Mouse (Mus musculus): ENCODE data around the gene Tns1. TPM values are rescaled to one million over a fixed set of nuclear protein-coding genes. Genes with fewer than 3 reads are reported as not detected.

The Tns1 gene
- polyA plus RNA-seq, 1 experiment from 2014 or later = 8.2 TPM

DNA sequence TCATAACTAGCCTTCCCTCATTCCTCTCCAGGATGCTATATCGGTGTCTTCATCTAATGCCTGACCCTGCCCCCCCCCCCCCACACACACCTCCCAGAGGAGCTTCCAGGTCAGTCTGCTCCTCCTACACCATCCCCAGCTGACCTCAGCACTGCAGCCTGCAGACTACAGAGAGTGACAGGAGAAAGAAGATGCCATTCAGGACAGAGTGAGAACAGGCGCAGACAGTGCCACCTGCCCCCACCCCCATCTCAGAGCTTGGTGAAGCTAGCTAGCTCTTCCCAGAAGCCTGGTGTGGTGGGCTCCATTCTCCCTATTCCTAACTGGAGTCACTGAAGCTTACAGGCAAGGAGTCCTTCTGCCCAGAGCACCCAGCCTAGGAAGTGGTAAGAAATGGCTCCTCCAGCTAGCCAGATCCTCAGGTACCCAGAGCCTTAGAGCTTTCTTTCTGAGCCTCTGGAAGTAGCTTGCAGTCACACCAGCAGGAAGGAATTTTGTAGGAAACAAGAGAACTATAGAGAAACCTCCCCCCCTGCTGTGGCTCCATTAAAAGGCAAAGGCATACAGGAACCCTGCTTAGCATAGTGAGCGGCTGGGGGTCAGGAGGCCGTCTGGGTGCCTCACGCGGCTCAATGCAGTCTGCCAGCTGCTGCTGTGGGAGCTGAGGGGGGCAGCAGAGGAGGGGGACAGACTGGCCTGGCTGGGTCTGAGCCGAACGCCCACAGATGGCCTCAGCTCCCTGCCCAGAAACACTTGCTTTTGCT is 13.1 kb downstream of the Tns1 start:
- peaks cover 10% of the 10 kb centered on the region; the same call in 1 of the 2 replicates for H3K4me1 ChIP-seq (ENCODE audit: control insufficient read depth, insufficient read depth, low read length)
- ATAC-seq = peak; percentile 86
- 5% methylated on average over 8 of the region's 8 CpGs for WGBS
- no peak overlapping the region for H3K4me3 ChIP-seq (ENCODE audit: low read depth, low read length)
- H3K9ac ChIP-seq (ENCODE audit: low read depth, low read length) = no peak overlapping the region
- H3K4me2 ChIP-seq (ENCODE audit: low read length) = no peak overlapping the region
- peak overlapping the region; percentile 51 for H3K27ac ChIP-seq (ENCODE audit: low read length)
- no peaks in the 10 kb centered on the region for H3K27me3 ChIP-seq (ENCODE audit: control insufficient read depth, insufficient read depth, low read depth, low read length)
- no peaks in the 10 kb centered on the region for H3K36me3 ChIP-seq (ENCODE audit: control insufficient read depth, insufficient read depth, low read length)
- no peaks in the 10 kb centered on the region for H3K9me3 ChIP-seq (replicated peaks; ENCODE audit: control insufficient read depth, low read length, poor library complexity, severe bottlenecking)

DNA sequence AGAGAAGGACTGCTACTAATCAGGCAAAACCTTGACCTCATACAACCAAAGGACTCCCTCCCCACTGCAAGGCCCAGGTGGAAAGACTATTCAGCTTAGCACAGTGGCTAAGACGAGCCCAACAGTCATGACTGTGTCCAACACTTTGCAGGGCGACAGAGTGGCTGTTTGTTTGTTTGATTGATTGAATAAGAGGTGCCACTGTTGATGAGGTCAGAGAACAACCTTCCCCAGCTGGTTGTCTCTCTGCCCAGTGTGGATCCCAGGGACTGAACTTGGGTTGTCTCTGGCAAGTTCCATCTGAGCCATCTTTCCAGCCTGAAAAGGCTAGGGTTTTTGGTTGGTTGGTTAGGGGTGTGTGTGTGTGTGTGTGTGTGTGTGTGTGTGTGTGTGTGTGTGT is 14.6 kb downstream of the Tns1 start:
- no peaks in the 10 kb centered on the region for H3K9me3 ChIP-seq (replicated peaks; ENCODE audit: control insufficient read depth, low read length, poor library complexity, severe bottlenecking)
- no peak for ATAC-seq
- H3K27ac ChIP-seq (ENCODE audit: low read length) = no peak overlapping the region
- no peaks in the 10 kb centered on the region for H3K27me3 ChIP-seq (ENCODE audit: control insufficient read depth, insufficient read depth, low read depth, low read length)
- peaks cover 10% of the 10 kb centered on the region; the same call in 1 of the 2 replicates for H3K4me1 ChIP-seq (ENCODE audit: control insufficient read depth, insufficient read depth, low read length)
- no peak overlapping the region for H3K9ac ChIP-seq (ENCODE audit: low read depth, low read length)
- H3K4me2 ChIP-seq (ENCODE audit: low read length) = no peak overlapping the region
- no peaks in the 10 kb centered on the region for H3K36me3 ChIP-seq (ENCODE audit: control insufficient read depth, insufficient read depth, low read length)
- 58% methylated on average over 2 of the region's 2 CpGs for WGBS
- H3K4me3 ChIP-seq (ENCODE audit: low read depth, low read length) = no peak overlapping the region

DNA sequence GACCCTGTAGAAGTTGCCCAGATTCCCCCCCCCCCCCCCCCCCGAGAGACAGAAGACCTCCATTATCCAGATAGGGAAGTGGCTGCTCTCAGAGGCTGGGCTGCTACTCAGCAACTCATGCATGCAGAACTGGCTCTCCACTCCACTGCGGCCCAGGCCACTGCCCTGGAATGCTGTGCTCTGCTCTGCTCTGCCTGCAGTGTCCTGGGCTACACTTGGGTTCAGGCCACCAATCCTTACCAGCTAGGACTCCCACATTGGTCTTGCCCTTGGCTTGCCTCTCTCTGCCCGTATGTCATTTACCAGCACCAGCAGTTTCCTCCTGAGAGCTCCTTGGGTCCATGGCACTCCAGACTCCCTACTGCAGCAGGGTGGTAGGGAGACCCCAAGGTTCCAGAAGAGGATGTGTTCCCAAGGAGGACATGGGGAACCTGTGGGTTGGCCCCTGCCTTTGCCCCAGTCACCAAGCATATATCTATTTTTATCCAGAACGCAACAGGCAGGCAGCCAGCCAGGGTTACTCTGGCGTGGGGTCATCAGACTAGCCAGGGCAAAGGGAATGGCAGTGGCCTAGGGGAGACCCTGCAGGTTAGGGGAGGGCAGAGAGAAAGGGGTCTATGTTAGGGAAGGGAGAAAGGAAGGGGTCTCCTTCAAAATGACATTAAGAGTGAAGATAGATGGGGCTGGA is 16.2 kb downstream of the Tns1 start:
- no peak overlapping the region for H3K9ac ChIP-seq (ENCODE audit: low read depth, low read length)

DNA sequence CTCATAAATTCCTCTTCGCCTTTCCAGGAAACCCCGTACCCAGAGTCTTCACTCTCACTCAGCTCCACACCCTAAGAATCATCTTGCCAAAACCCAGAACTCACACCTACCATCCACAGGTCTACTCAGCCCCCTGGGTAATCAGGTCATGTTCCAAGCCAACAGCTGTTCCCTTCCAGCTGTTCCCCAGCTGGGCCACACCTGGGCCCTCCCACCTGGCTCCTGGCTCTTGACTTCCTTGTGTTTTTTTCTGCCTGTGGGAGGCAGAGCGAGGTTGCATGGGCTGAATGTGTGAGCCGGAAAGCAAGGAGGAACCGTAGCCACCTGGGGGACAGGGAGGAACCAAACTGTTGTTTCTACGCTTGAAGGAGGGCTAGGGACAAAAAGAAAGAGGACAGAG is 18.0 kb downstream of the Tns1 start:
- Histone ChIP-seq H3K9me3 (replicated peaks; ENCODE audit: control insufficient read depth, low read length, poor library complexity, severe bottlenecking) (no peaks in the 10 kb centered on the region), H3K9ac (ENCODE audit: low read depth, low read length) (no peak overlapping the region), H3K36me3 (ENCODE audit: control insufficient read depth, insufficient read depth, low read length) (no peaks in the 10 kb centered on the region), H3K4me2 (ENCODE audit: low read length) (no peak overlapping the region), H3K27ac (ENCODE audit: low read length) (no peak overlapping the region), H3K4me3 (ENCODE audit: low read depth, low read length) (no peak overlapping the region), H3K4me1 (ENCODE audit: control insufficient read depth, insufficient read depth, low read length) (peaks cover 5% of the 10 kb centered on the region; the same call in 1 of the 2 replicates), H3K27me3 (ENCODE audit: control insufficient read depth, insufficient read depth, low read depth, low read length) (no peaks in the 10 kb centered on the region)
- WGBS = 74% methylated on average over 6 of the region's 6 CpGs
- ATAC-seq = no peak

More for the DNA sequence above, 16.2 kb downstream of the Tns1 start:
- Histone ChIP-seq H3K4me2 (ENCODE audit: low read length) (no peak overlapping the region), H3K4me3 (ENCODE audit: low read depth, low read length) (no peak overlapping the region), H3K27ac (ENCODE audit: low read length) (no peak overlapping the region), H3K27me3 (ENCODE audit: control insufficient read depth, insufficient read depth, low read depth, low read length) (no peaks in the 10 kb centered on the region), H3K36me3 (ENCODE audit: control insufficient read depth, insufficient read depth, low read length) (no peaks in the 10 kb centered on the region), H3K4me1 (ENCODE audit: control insufficient read depth, insufficient read depth, low read length) (peaks cover 10% of the 10 kb centered on the region; the same call in 1 of the 2 replicates), H3K9me3 (replicated peaks; ENCODE audit: control insufficient read depth, low read length, poor library complexity, severe bottlenecking) (no peaks in the 10 kb centered on the region)
- no peak for ATAC-seq
- WGBS = 76% methylated on average over 4 of the region's 5 CpGs

DNA sequence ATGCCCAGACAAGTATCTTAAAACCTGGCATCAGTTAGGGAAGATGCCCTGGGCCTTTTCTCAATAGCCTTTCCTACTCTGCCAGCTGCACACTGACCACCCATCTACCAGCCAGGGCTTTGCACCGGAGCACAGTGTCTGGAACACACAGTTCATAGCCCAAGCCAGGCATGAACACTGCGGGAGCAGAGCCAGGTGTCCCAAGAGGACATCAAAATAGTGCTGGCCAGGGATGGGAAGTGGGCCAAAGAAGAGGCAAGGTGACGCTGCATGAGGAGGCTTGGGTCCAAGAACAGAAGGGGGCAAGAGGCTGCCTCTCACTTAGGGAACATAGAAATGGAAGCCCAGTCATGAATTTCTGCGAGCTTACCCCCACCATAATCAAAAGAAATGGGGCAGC is 18.6 kb downstream of the Tns1 start:
- Histone ChIP-seq H3K4me2 (ENCODE audit: low read length) (no peak overlapping the region), H3K9me3 (replicated peaks; ENCODE audit: control insufficient read depth, low read length, poor library complexity, severe bottlenecking) (no peaks in the 10 kb centered on the region), H3K4me1 (ENCODE audit: control insufficient read depth, insufficient read depth, low read length) (no peaks in the 10 kb centered on the region), H3K4me3 (ENCODE audit: low read depth, low read length) (no peak overlapping the region), H3K27me3 (ENCODE audit: control insufficient read depth, insufficient read depth, low read depth, low read length) (0 out of 2 replicates have a peak, but pooled peaks cover 2% of the 10 kb centered on the region), H3K27ac (ENCODE audit: low read length) (no peak overlapping the region), H3K9ac (ENCODE audit: low read depth, low read length) (no peak overlapping the region), H3K36me3 (ENCODE audit: control insufficient read depth, insufficient read depth, low read length) (no peaks in the 10 kb centered on the region)
- 86% methylated on average over 4 of the region's 4 CpGs for WGBS
- ATAC-seq = no peak

DNA sequence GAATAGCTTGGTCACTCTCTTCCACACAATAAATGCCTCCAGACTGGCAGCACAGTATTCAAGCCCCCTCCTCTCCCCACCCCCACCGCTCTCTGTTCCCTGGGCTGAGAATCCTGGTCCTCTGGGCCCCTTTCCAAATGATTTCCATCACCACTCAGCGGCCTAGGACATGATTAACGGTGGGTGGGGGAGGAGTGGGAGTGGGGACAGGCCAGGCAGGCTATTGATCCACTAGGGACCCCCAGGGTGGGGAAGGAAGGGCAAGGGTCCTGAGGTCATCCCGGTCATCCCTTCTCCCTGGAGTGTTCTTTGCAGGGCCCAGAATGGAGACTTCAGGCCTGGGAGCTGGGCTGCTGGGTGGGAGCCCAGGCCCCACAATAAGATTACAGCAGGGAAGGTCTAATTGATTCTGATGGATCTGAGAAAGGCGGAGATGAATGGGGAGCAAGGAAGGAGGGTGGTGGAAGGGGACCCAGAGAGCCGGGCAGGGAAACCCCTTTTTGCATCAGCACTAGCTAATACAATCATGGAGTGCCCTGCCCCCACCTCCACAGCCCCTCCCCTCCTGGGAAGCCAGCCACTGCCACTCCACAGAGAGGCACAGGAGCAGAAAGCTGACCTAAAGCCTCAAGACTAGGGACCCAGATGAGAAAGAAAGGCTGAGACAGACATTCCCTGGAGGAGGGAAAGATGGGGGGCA is 20.4 kb downstream of the Tns1 start:
- WGBS = 5% methylated on average over 6 of the region's 6 CpGs
- no peaks in the 10 kb centered on the region for H3K9me3 ChIP-seq (replicated peaks; ENCODE audit: control insufficient read depth, low read length, poor library complexity, severe bottlenecking)
- H3K27me3 ChIP-seq (ENCODE audit: control insufficient read depth, insufficient read depth, low read depth, low read length) = peaks cover 10% of the 10 kb centered on the region
- H3K27ac ChIP-seq (ENCODE audit: low read length) = peak overlapping the region; percentile 60
- peak; percentile 76 for ATAC-seq
- H3K9ac ChIP-seq (ENCODE audit: low read depth, low read length) = no peak overlapping the region
- no peak overlapping the region for H3K4me3 ChIP-seq (ENCODE audit: low read depth, low read length)
- no peak overlapping the region for H3K4me2 ChIP-seq (ENCODE audit: low read length)
- H3K4me1 ChIP-seq (ENCODE audit: control insufficient read depth, insufficient read depth, low read length) = peaks cover 8% of the 10 kb centered on the region
- no peaks in the 10 kb centered on the region for H3K36me3 ChIP-seq (ENCODE audit: control insufficient read depth, insufficient read depth, low read length)

DNA sequence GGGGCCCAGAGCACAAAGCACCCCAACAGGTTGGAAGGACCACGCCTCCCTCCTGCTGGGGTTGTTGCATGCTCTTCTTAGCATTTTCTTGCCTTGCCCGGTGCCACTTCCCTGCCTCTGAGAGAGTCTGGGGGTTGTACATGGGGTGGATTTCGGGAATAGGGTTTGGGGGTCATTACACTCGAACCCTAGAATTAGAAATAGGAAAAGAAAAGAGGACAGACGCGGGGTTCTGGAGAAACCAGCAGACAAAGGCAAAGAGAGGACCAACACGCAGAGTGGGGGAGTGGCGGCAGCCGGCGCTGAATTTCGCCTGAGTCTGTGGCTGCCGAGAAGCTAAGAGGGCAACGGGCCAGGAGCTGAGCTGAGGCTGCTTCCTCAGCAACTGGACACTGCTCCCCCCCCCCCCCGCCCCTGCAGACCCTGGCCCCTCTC is 25.2 kb downstream of the Tns1 start:
- no peaks in the 10 kb centered on the region for H3K36me3 ChIP-seq (ENCODE audit: control insufficient read depth, insufficient read depth, low read length)
- no peaks in the 10 kb centered on the region for H3K9me3 ChIP-seq (replicated peaks; ENCODE audit: control insufficient read depth, low read length, poor library complexity, severe bottlenecking)
- peaks cover 13% of the 10 kb centered on the region for H3K4me1 ChIP-seq (ENCODE audit: control insufficient read depth, insufficient read depth, low read length)
- peak overlapping the region; percentile 53 for H3K4me3 ChIP-seq (ENCODE audit: low read depth, low read length)
- peak overlapping the region; percentile 83 for H3K4me2 ChIP-seq (ENCODE audit: low read length)
- 1% methylated on average over 14 of the region's 14 CpGs for whole genome bisulfite sequencing
- peak overlapping the region; percentile 67 for H3K27ac ChIP-seq (ENCODE audit: low read length)
- peak; percentile 53 for ATAC-seq
- peak overlapping the region; percentile 75 for H3K9ac ChIP-seq (ENCODE audit: low read depth, low read length)
- peaks cover 13% of the 10 kb centered on the region for H3K27me3 ChIP-seq (ENCODE audit: control insufficient read depth, insufficient read depth, low read depth, low read length)

DNA sequence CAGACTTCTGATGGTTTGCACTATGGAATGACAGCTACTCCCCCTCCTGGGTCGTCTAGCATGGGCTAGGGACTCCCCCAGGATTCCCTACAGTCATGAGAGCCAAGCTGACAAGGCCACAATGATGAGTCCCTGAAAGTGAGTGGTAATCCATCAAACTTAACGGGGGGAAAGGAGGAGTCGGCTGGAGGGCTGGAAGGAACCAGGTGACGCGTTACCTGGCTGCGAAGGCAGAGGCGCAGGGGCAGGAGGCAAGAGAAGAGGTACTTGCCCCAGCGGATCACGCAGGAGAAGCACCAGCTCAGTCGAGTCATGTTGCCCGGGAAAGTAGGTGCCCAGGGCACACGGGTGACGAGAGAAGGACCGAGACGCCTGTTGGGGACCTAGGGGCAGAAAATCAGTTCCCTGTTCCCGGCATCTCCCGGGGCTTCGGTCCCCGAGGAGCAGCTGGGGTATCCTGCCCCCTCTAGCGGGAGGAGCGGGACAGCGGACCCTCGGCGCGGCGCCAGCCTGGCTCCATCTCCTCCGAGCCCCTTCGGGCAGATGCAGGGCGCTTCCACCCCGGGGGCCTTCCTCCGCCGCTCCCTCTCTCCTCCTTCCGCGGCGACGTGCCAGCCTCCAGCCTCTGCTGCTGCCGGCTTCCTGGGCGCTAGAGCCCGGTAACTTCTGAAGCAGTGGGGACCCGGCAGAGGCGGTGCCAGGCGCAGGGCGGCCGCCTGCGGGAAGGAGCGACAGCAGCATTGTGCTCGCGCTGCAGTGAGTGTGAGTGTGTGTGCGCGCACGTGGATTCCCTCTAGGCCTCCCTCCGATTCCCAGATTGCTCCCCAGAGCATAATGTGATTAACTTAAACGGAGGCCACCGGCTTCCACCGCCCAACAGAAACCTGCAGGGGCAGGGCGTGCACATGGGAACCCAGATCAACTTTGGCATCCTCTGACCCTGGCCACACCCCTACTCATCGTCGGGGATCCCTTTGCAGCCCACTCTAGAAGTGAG is 25.9 kb downstream of the Tns1 start:
- no peaks in the 10 kb centered on the region for H3K36me3 ChIP-seq (ENCODE audit: control insufficient read depth, insufficient read depth, low read length)
- peaks cover 13% of the 10 kb centered on the region for H3K4me1 ChIP-seq (ENCODE audit: control insufficient read depth, insufficient read depth, low read length)
- H3K27ac ChIP-seq (ENCODE audit: low read length) = peak overlapping the region; percentile 67
- H3K4me3 ChIP-seq (ENCODE audit: low read depth, low read length) = peak overlapping the region; percentile 53
- no peaks in the 10 kb centered on the region for H3K9me3 ChIP-seq (replicated peaks; ENCODE audit: control insufficient read depth, low read length, poor library complexity, severe bottlenecking)
- peak overlapping the region; percentile 83 for H3K4me2 ChIP-seq (ENCODE audit: low read length)
- WGBS = under 1% methylated on average over 53 of the region's 58 CpGs
- ATAC-seq = peak; percentile 78
- H3K27me3 ChIP-seq (ENCODE audit: control insufficient read depth, insufficient read depth, low read depth, low read length) = peaks cover 13% of the 10 kb centered on the region
- H3K9ac ChIP-seq (ENCODE audit: low read depth, low read length) = peak overlapping the region; percentile 75
